Mouse (Mus musculus) embryonic facial prominence, embryonic 13.5 days (tissue): Measurements from ENCODE around the gene Prss42. TPM values are rescaled to one million over a fixed set of nuclear protein-coding genes. Genes with fewer than 3 reads are reported as not detected.
"Not testable (repeated sequence)": the region's sequence is repeated elsewhere in the genome, so short reads cannot be mapped to it uniquely, and the experiment has no call there.

Experiments used
- ATAC-seq: fragments of 200-750 bp; cut with Nextera tagmentation; 2 replicates; pipeline ENCODE4 v1.8.0; 2017; ENCODE audit warnings: low read depth; ENCODE audit not compliant: insufficient number of reproducible peaks, insufficient read depth, low FRiP score, low TSS enrichment
- H3K27ac ChIP-seq: fragments of 300-500 bp; sonication (generic); 2 replicates; pipeline ENCODE4 v1.5.1; 2015; ENCODE audit warnings: moderate library complexity, mild to moderate bottlenecking, inconsistent platforms
- H3K27me3 ChIP-seq: fragments of 300-500 bp; sonication (generic); 2 replicates; pipeline ENCODE4 v1.6.1; 2015; ENCODE audit warnings: mild to moderate bottlenecking, inconsistent platforms
- H3K36me3 ChIP-seq: fragments of 300-500 bp; sonication (generic); 2 replicates; pipeline ENCODE4 v1.6.1; 2015; ENCODE audit warnings: mild to moderate bottlenecking, inconsistent platforms
- H3K4me1 ChIP-seq: fragments of 300-500 bp; sonication (generic); 2 replicates; pipeline ENCODE4 v1.6.1; 2015; ENCODE audit warnings: inconsistent platforms
- H3K4me2 ChIP-seq: fragments of 300-500 bp; sonication (generic); 2 replicates; pipeline ENCODE4 v1.6.1; 2015; ENCODE audit warnings: moderate library complexity, mild to moderate bottlenecking, inconsistent platforms
- H3K4me3 ChIP-seq: fragments of 300-500 bp; sonication (generic); 2 replicates; pipeline ENCODE4 v1.5.1; 2015; ENCODE audit warnings: mild to moderate bottlenecking, inconsistent platforms
- H3K9ac ChIP-seq: fragments of 300-500 bp; sonication (generic); 2 replicates; pipeline ENCODE4 v1.6.1; 2015; ENCODE audit warnings: mild to moderate bottlenecking, inconsistent platforms
- H3K9me3 ChIP-seq: fragments of 300-500 bp; sonication (generic); 2 replicates; pipeline ENCODE4 v1.6.1; 2016; ENCODE audit warnings: inconsistent platforms
- WGBS: fragments of 180-500 bp; shearing (Covaris S2); methylation state at CpG from one replicate; pipeline ENCODE4 v1.1.7; 2015; ENCODE audit warnings: mixed read lengths; 5-methylcytosine and 5-hydroxymethylcytosine counted together
- polyA plus RNA-seq: library from polyadenylated mRNA; unstranded; fragments of >200 nt; fragmentation: Nextera tagmentation; extraction: Ambion mirVana; gene quantifications from 2 replicates; pipeline ENCODE4 v1.2.1, GENCODE M21; 2015

Prss42 gene
- polyA plus RNA-seq, 1 experiment from 2014 or later, result not detected

GRCm38 (mm10) chr9:110797013-110797412 lies 953 bp upstream of the Prss42 start:
- Histone ChIP-seq H3K4me1 (no peaks in the 10 kb centered on the region), H3K36me3 (no peaks in the 10 kb centered on the region), H3K27ac (no peak overlapping the region), H3K4me3 (no peak overlapping the region), H3K9ac (no peak overlapping the region), H3K27me3 (no peaks in the 10 kb centered on the region), H3K4me2 (no peak overlapping the region), H3K9me3 (no peaks in the 10 kb centered on the region)
- no peak for ATAC-seq
- 83% methylated on average over 10 of the region's 10 CpGs for WGBS

DNA sequence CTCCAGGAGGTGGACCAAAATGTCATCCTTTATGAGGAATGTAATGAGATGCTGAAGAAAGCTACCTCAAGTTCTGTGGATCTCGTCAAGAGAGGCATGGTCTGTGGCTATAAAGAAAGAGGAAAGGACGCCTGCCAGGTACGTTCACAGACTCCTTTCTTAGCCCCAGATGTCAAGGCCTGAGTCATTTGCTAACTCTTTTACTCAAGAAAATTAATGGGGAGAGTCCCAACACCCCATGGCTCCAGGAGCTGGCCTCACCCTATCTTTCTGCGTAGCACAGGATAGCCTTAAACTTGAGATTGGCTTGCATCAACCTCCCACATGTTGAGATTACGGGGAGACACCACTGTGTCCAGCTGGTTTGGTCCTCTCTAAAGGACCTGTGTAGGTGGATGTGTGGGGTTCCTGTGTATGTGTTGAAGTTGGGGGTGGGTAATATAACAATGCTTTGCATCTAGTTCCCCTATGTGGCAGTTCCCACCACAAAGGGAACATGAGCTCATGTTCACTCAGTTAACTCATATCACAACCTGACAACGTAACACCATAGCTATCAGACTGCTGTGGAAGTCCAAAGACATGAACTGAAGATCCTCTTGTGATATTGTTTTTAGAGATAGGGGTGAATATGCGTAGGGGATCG lies 3.0 kb downstream of the Prss42 start:
- Histone ChIP-seq H3K4me1 (no peaks in the 10 kb centered on the region), H3K27ac (no peak overlapping the region), H3K4me3 (no peak overlapping the region), H3K36me3 (no peaks in the 10 kb centered on the region), H3K9ac (no peak overlapping the region), H3K9me3 (no peaks in the 10 kb centered on the region), H3K27me3 (no peaks in the 10 kb centered on the region), H3K4me2 (no peak overlapping the region)
- 91% methylated on average over 8 of the region's 8 CpGs for WGBS
- no peak for ATAC-seq

GRCm38 (mm10) chr9:110803294-110803693 lies 5.3 kb downstream of the Prss42 start:
- H3K9ac ChIP-seq, result no peak overlapping the region
- H3K27me3 ChIP-seq, result no peaks in the 10 kb centered on the region
- ATAC-seq, result no peak
- H3K9me3 ChIP-seq, result no peaks in the 10 kb centered on the region
- H3K4me1 ChIP-seq, result no peaks in the 10 kb centered on the region
- H3K36me3 ChIP-seq, result no peaks in the 10 kb centered on the region
- WGBS, result 66% methylated on average over 4 of the region's 4 CpGs
- H3K4me3 ChIP-seq, result no peak overlapping the region
- no peak overlapping the region for H3K4me2 ChIP-seq
- H3K27ac ChIP-seq, result no peak overlapping the region

- no peak overlapping the region for H3K4me3 ChIP-seq
- WGBS, result 80% methylated on average over 4 of the region's 4 CpGs
- no peak overlapping the region for H3K4me2 ChIP-seq
- no peaks in the 10 kb centered on the region for H3K27me3 ChIP-seq
- H3K4me1 ChIP-seq, result no peaks in the 10 kb centered on the region
- no peak overlapping the region for H3K27ac ChIP-seq
- H3K36me3 ChIP-seq, result no peaks in the 10 kb centered on the region
- H3K9me3 ChIP-seq, result no peaks in the 10 kb centered on the region
- H3K9ac ChIP-seq, result no peak overlapping the region
- ATAC-seq, result no peak
These were observed 12.1 kb downstream of the Prss42 start for GRCm38 (mm10) chr9:110810051-110810450.

DNA sequence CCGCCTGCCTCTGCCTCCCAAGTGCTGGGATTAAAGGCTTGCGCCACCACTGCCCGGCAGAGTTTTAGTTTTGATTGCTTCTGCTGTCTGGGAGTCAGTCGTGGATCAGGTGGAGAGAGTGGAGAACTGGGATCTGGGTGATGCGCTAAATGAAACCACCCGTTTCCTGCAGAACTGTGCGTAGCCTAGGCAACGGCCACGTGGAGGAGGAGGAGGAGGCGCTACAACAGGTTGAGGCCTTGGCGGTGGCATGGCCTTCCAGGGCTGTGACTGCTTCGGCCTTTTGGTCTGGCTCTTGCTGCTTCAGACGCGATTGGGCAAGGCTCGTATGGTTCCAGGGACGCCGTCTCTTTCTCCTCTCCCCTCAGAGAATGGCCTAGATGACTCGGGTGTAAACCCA lies 15.8 kb downstream of the Prss42 start, which contains the start of gene Prss44:
Gene Prss44, plus strand, starts transcription at position 206 of the 400 bp plus-strand sequence.
- Histone ChIP-seq H3K4me1 (no peaks in the 10 kb centered on the region), H3K27me3 (no peaks in the 10 kb centered on the region), H3K9ac (no peak within 1 kb of the TSS), H3K27ac (no peak within 1 kb of the TSS), H3K9me3 (no peaks in the 10 kb centered on the region), H3K4me3 (no peak within 1 kb of the TSS), H3K36me3 (no peaks in the 10 kb centered on the region), H3K4me2 (no peak within 1 kb of the TSS)
- ATAC-seq, result no peak
- 60% methylated on average over 18 of the region's 18 CpGs for WGBS

DNA sequence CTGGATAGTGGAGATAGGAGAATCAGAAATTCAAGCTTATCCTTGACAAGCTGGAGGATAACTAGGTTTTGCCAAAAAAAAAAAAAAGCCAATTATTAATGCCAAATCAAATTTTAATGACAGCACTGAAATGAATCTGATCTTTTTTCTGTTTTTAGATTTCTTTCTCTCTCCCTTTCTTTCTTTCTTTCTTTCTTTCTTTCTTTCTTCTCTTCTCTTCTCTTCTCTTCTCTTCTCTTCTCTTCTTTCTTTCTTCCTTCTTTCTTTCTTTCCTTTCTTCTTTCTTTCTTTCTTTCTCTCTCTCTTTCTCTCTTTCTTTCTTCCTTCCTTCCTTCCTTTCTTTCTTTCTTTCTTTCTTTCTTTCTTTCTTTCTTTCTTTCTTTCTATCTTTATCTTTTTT lies 22.6 kb downstream of the Prss42 start:
- not testable (repeated sequence) for H3K4me1 ChIP-seq, H3K4me3 ChIP-seq, H3K27ac ChIP-seq, ATAC-seq, H3K4me2 ChIP-seq, H3K27me3 ChIP-seq, H3K9ac ChIP-seq, H3K36me3 ChIP-seq, H3K9me3 ChIP-seq

DNA sequence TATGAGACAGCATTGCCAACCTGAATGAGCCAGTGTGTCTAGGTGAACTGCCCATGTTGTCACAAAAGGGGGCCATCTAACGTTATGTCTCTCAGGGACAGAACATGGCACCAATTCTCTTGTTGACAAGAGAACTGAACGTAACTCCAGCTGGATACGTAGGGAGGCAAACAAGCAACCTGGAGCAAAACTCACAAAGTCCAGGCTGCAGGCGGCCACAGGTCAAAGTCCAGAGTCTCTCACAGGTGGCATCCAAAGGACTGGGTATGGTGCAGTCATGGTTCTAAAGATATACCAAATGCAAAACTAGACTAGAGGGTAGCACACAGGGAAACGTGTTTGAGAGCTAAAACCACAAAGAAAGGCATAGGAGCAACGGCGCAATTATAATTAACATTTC lies 23.5 kb downstream of the Prss42 start:
- Histone ChIP-seq H3K4me2 (no peak overlapping the region), H3K27ac (no peak overlapping the region), H3K4me3 (no peak overlapping the region), H3K36me3 (no peaks in the 10 kb centered on the region), H3K4me1 (no peaks in the 10 kb centered on the region; the same call in 1 of the 2 replicates), H3K9ac (no peak overlapping the region), H3K27me3 (no peaks in the 10 kb centered on the region), H3K9me3 (no peaks in the 10 kb centered on the region)
- ATAC-seq, result no peak
- WGBS, result 86% methylated on average over 7 of the region's 7 CpGs

DNA sequence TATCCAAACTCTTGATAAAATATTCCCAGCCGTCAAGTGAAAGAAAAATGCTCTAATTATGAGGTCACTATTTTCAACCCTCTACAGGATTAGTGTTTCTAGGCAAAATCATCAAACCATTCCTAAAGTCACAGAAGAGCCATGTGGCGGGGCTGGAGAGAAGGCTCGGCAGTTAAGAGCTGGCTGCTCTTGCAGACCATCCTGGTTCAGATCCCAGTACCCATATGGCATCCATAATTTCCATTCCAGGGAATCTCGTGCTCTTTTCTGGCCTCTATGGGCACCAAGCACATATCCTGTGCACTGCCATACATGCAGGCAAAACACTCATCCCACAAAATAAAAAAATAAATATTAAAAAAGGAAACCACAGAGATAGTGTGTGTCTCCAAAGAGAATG lies 27.5 kb downstream of the Prss42 start:
- Histone ChIP-seq H3K27me3 (no peaks in the 10 kb centered on the region), H3K4me3 (no peak overlapping the region), H3K4me2 (no peak overlapping the region), H3K4me1 (no peaks in the 10 kb centered on the region; the same call in 1 of the 2 replicates), H3K9ac (no peak overlapping the region), H3K27ac (no peak overlapping the region), H3K36me3 (no peaks in the 10 kb centered on the region), H3K9me3 (no peaks in the 10 kb centered on the region)
- WGBS, result 70% methylated on average over 4 of the region's 4 CpGs
- ATAC-seq, result no peak

- H3K9ac ChIP-seq, result no peak overlapping the region
- no peaks in the 10 kb centered on the region; the same call in 1 of the 2 replicates for H3K4me1 ChIP-seq
- no peaks in the 10 kb centered on the region for H3K36me3 ChIP-seq
- no peak for ATAC-seq
- 75% methylated on average over 7 of the region's 7 CpGs for WGBS
- H3K27ac ChIP-seq, result no peak overlapping the region
- H3K9me3 ChIP-seq, result no peaks in the 10 kb centered on the region
- H3K4me2 ChIP-seq, result no peak overlapping the region
- H3K27me3 ChIP-seq, result no peaks in the 10 kb centered on the region
- H3K4me3 ChIP-seq, result no peak overlapping the region
These were observed 27.9 kb downstream of the Prss42 start for GRCm38 (mm10) chr9:110825832-110826231.

DNA sequence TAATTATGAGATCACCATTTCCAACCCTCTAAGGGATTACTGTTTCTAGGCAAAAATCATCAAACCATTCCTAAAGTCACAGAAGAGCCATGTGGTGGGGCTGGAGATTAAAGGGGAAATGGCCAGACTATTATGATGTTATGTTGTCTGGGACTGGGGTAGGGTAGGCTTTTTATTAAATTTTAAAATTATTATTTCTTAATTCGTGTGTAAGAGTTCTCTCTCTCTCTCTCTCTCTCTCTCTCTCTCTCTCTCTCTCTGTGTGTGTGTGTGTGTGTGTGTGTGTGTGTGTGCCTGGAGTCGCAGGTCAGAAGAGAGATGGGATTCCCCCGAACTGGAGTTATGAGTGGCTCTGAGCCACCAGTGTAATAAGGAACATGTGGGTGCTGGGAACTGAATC lies 28.4 kb downstream of the Prss42 start, which contains the start of gene Prss43:
Gene Prss43, plus strand, starts transcription at position 301 of the 400 bp plus-strand sequence.
- H3K9me3 ChIP-seq, result no peaks in the 10 kb centered on the region
- no peaks in the 10 kb centered on the region; the same call in 1 of the 2 replicates for H3K4me1 ChIP-seq
- H3K36me3 ChIP-seq, result no peaks in the 10 kb centered on the region
- no peak within 1 kb of the TSS for H3K27ac ChIP-seq
- WGBS, result 69% methylated on average over 3 of the region's 3 CpGs
- ATAC-seq, result no peak
- no peak within 1 kb of the TSS for H3K4me3 ChIP-seq
- no peak within 1 kb of the TSS for H3K9ac ChIP-seq
- no peak within 1 kb of the TSS for H3K4me2 ChIP-seq
- H3K27me3 ChIP-seq, result no peaks in the 10 kb centered on the region

- Histone ChIP-seq H3K27ac (no peak overlapping the region), H3K9me3 (no peaks in the 10 kb centered on the region), H3K4me3 (no peak overlapping the region), H3K4me1 (no peaks in the 10 kb centered on the region), H3K27me3 (no peaks in the 10 kb centered on the region), H3K9ac (no peak overlapping the region), H3K4me2 (no peak overlapping the region), H3K36me3 (no peaks in the 10 kb centered on the region)
- no peak for ATAC-seq
- WGBS, result 69% methylated on average over 5 of the region's 5 CpGs
These were observed 35.1 kb downstream of the Prss42 start for GRCm38 (mm10) chr9:110833021-110833420.

GRCm38 (mm10) chr9:110834411-110834810 lies 36.4 kb downstream of the Prss42 start, which contains the start of gene Prss45:
Gene Prss45 (plus strand): TSS chr9:110834588.
- Histone ChIP-seq H3K27me3 (no peaks in the 10 kb centered on the region), H3K4me3 (no peak within 1 kb of the TSS), H3K9me3 (no peaks in the 10 kb centered on the region), H3K36me3 (no peaks in the 10 kb centered on the region), H3K4me2 (peak within 1 kb of the TSS; percentile 24), H3K27ac (no peak within 1 kb of the TSS), H3K4me1 (no peaks in the 10 kb centered on the region), H3K9ac (no peak within 1 kb of the TSS)
- WGBS, result 67% methylated on average over 19 of the region's 19 CpGs
- ATAC-seq, result no peak
